Mouse (Mus musculus): ENCODE results near the gene Thop1. TPM values are rescaled to one million over a fixed set of nuclear protein-coding genes. Genes with fewer than 3 reads are reported as not detected.
"Not testable (repeated sequence)": the region's sequence is repeated elsewhere in the genome, so short reads cannot be mapped to it uniquely, and the experiment has no call there.

Thop1 gene
- polyA plus RNA-seq, 1 experiment from 2014 or later, result 38.9 TPM

DNA sequence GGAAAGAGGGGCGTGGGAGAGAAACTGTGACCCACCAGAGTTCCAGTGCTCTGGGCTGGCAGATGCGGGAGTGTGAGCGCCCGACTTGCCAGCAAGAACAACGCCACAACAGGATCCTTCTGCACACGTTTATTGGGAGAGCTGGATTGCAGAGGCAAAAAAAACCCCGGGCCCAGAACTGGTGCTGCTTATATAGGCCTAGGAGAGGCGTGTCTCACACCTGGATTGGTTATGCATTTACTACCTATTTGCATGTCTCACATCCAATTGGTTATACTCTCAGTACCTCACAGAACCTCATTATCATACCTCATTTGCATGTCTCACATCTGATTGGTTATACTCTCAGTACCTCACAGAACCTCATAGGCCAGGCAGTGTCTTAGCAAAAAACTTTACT, 5.3 kb upstream of the Thop1 start:
- not testable (repeated sequence) for H3K9ac ChIP-seq (ENCODE audit: low read length)

DNA sequence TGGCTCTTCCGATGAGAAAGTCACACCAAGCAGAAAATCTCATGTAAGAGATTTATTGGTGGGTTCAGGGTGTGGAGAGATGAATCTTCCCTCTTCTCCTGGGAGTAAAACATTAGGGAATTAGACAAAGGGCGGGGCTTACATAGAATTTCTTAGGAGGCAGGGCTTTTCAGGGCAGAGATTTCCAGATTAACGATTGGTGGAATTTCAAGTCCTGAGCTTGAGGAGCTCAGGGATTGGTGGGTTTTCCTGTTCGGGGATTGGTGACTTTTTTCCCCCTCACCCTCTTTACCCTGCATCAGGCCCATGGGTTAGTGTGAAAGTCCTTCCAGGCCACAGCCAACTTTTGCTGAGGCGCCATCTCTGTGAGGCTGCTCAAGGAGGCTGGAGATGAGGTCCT, 1.1 kb upstream of the Thop1 start:
- DNase-seq (ENCODE audit: low spot score) (no peak), ATAC-seq (no peak)
- no peak overlapping the region; the same call in 1 of the 2 replicates for H3K27ac ChIP-seq (ENCODE audit: low read depth, low read length)
- H3K4me2 ChIP-seq (ENCODE audit: low read length), result no peak overlapping the region
- H3K4me3 ChIP-seq (ENCODE audit: low read depth, low read length), result no peak overlapping the region
- H3K36me3 ChIP-seq (ENCODE audit: control insufficient read depth, insufficient read depth, low read length), result peaks cover 12% of the 10 kb centered on the region
- WGBS, result 75% methylated on average over 5 of the region's 5 CpGs
- no peaks in the 10 kb centered on the region for H3K9me3 ChIP-seq (replicated peaks; ENCODE audit: control insufficient read depth, low read length)
- peaks cover 15% of the 10 kb centered on the region for H3K4me1 ChIP-seq (ENCODE audit: control insufficient read depth, insufficient read depth, low read length)
- no peaks in the 10 kb centered on the region for H3K27me3 ChIP-seq (replicated peaks; ENCODE audit: control insufficient read depth, insufficient read depth, low read length)
- no peak overlapping the region for H3K9ac ChIP-seq (ENCODE audit: low read length)

More for the DNA sequence above, 5.3 kb upstream of the Thop1 start:
- not testable (repeated sequence) for H3K4me3 ChIP-seq (ENCODE audit: low read depth, low read length); ATAC-seq; DNase-seq (ENCODE audit: low spot score); H3K4me2 ChIP-seq (ENCODE audit: low read length); H3K27me3 ChIP-seq (replicated peaks; ENCODE audit: control insufficient read depth, insufficient read depth, low read length); H3K36me3 ChIP-seq (ENCODE audit: control insufficient read depth, insufficient read depth, low read length); H3K27ac ChIP-seq (ENCODE audit: low read depth, low read length); H3K4me1 ChIP-seq (ENCODE audit: control insufficient read depth, insufficient read depth, low read length); H3K9me3 ChIP-seq (replicated peaks; ENCODE audit: control insufficient read depth, low read length)
- 92% methylated on average over 8 of the region's 8 CpGs for WGBS

DNA sequence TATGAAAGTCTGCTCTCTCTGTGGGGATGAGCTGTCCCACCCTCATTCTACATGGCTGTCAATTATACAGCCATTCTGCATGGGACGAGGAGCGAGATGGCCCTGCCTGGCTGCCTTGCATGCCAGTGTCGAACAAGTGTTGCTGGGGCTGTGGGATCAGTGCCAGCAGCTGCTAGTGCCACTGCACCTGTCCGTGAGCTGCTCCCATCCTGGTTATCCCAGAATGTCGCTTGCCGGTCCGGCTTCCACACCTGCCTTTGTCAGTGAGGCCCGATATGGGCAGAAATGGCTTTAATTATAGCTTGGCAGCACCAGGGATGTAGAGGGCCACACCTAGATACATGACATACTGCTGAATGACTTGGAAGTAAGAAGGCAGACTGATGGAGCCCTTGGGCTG, 2.5 kb downstream of the Thop1 start:
- Histone ChIP-seq H3K27ac (ENCODE audit: low read depth, low read length) (no peak overlapping the region), H3K9me3 (replicated peaks; ENCODE audit: control insufficient read depth, low read length) (no peaks in the 10 kb centered on the region), H3K9ac (ENCODE audit: low read length) (no peak overlapping the region), H3K4me1 (ENCODE audit: control insufficient read depth, insufficient read depth, low read length) (peaks cover 15% of the 10 kb centered on the region), H3K27me3 (replicated peaks; ENCODE audit: control insufficient read depth, insufficient read depth, low read length) (no peaks in the 10 kb centered on the region), H3K4me2 (ENCODE audit: low read length) (no peak overlapping the region), H3K4me3 (ENCODE audit: low read depth, low read length) (no peak overlapping the region), H3K36me3 (ENCODE audit: control insufficient read depth, insufficient read depth, low read length) (peaks cover 40% of the 10 kb centered on the region)
- DNase-seq (ENCODE audit: low spot score) (no peak), ATAC-seq (no peak)
- 92% methylated on average over 8 of the region's 8 CpGs for WGBS

DNA sequence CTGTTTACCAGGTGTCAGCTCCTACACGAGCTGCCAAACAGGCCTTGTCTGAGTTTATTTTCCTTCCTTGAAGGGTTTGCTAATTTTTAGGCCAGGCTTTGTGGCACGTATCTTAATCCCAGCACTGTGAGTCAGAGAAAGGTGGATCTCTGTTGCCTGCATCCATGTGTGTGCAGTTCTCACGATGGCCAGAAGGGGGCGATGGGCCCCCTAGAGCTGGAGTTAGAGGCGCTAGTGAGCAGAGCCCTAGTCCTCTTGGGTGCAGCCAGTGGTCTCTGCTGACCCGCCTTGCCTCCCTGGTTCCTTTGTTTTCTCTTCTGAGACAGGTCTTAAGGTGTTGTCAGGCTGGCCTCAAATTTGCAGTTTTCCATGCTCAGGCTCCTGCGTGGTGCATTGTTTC, 3.6 kb downstream of the Thop1 start:
- no peak overlapping the region for H3K9ac ChIP-seq (ENCODE audit: low read length)
- H3K27ac ChIP-seq (ENCODE audit: low read depth, low read length), result no peak overlapping the region
- DNase-seq (ENCODE audit: low spot score) (no peak), ATAC-seq (no peak)
- WGBS, result 60% methylated on average over 7 of the region's 7 CpGs
- H3K4me3 ChIP-seq (ENCODE audit: low read depth, low read length), result no peak overlapping the region
- peaks cover 15% of the 10 kb centered on the region for H3K4me1 ChIP-seq (ENCODE audit: control insufficient read depth, insufficient read depth, low read length)
- no peak overlapping the region for H3K4me2 ChIP-seq (ENCODE audit: low read length)
- no peaks in the 10 kb centered on the region for H3K27me3 ChIP-seq (replicated peaks; ENCODE audit: control insufficient read depth, insufficient read depth, low read length)
- no peaks in the 10 kb centered on the region for H3K9me3 ChIP-seq (replicated peaks; ENCODE audit: control insufficient read depth, low read length)
- H3K36me3 ChIP-seq (ENCODE audit: control insufficient read depth, insufficient read depth, low read length), result peaks cover 51% of the 10 kb centered on the region

DNA sequence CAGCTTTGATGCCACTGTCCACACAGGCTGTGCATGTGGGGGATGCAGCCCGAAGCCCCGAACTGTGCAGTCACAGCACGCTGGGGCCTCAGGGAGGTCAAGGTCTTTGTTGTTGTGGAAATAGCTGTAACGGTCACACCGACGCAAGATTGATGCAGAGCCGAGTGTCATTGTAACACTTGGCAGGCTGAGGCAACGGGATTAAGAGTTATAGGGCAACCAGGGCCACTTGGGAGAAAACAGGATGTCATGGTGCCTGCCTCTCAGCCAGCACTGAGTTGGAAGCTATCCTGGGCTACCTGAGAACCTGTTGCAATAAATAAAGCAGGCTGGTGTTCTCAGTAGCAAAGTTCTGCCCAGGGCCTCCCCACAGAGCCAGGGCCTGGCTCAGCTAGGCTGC, 5.9 kb downstream of the Thop1 start:
- Histone ChIP-seq H3K36me3 (ENCODE audit: control insufficient read depth, insufficient read depth, low read length) (peaks cover 74% of the 10 kb centered on the region), H3K9ac (ENCODE audit: low read length) (no peak overlapping the region), H3K27me3 (replicated peaks; ENCODE audit: control insufficient read depth, insufficient read depth, low read length) (no peaks in the 10 kb centered on the region), H3K4me3 (ENCODE audit: low read depth, low read length) (no peak overlapping the region), H3K9me3 (replicated peaks; ENCODE audit: control insufficient read depth, low read length) (no peaks in the 10 kb centered on the region), H3K4me2 (ENCODE audit: low read length) (no peak overlapping the region), H3K27ac (ENCODE audit: low read depth, low read length) (no peak overlapping the region), H3K4me1 (ENCODE audit: control insufficient read depth, insufficient read depth, low read length) (peaks cover 4% of the 10 kb centered on the region)
- DNase-seq (ENCODE audit: low spot score) (no peak), ATAC-seq (no peak)
- WGBS, result 86% methylated on average over 8 of the region's 8 CpGs

DNA sequence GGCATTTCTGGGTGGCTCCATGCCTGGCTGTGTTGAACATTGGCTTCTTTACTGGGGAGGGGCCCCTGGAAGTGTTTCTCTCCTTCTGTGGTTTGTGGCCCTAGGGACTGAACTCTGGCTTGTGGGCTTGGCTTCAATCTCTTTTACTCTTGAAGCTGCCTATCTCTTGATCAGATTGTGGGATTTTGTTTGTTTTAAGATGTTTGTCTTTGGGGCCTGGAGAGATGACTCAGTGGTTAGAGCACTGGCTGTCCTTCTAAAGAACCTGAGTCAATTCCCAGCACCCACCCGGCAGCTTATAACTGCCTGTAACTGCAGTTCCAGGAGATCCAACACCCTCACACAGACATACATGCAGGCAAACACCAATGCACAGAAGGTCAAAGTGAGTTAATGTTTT, 6.5 kb downstream of the Thop1 start:
- Histone ChIP-seq H3K9ac (ENCODE audit: low read length) (no peak overlapping the region), H3K27me3 (replicated peaks; ENCODE audit: control insufficient read depth, insufficient read depth, low read length) (no peaks in the 10 kb centered on the region), H3K4me1 (ENCODE audit: control insufficient read depth, insufficient read depth, low read length) (no peaks in the 10 kb centered on the region), H3K4me2 (ENCODE audit: low read length) (no peak overlapping the region), H3K36me3 (ENCODE audit: control insufficient read depth, insufficient read depth, low read length) (peaks cover 80% of the 10 kb centered on the region), H3K27ac (ENCODE audit: low read depth, low read length) (no peak overlapping the region), H3K4me3 (ENCODE audit: low read depth, low read length) (no peak overlapping the region), H3K9me3 (replicated peaks; ENCODE audit: control insufficient read depth, low read length) (no peaks in the 10 kb centered on the region)
- no peak for ATAC-seq
- DNase-seq (ENCODE audit: low spot score), result no peak
- 93% methylated on average over 1 of the region's 1 CpGs for WGBS

DNA sequence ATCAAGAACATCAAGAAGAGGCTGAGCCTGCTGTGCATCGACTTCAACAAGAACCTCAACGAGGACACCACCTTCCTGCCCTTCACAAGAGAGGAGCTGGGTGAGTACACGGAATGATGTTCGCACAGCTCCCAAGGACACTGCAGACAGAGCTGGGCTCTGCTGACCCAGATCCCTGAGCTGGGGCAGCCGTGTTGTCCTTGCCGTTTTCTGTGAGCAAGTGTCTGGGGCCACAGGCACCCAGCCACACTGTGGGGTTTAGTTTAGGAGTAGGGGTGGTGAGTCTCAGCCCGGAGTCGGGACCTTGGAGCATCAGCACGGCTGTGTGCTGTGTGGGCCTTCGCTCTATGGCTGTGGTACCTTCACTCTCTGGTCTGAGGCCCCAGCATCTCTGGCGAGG, 8.1 kb downstream of the Thop1 start:
- no peaks in the 10 kb centered on the region for H3K4me1 ChIP-seq (ENCODE audit: control insufficient read depth, insufficient read depth, low read length)
- no peak overlapping the region for H3K4me3 ChIP-seq (ENCODE audit: low read depth, low read length)
- DNase-seq (ENCODE audit: low spot score) (no peak), ATAC-seq (no peak)
- H3K36me3 ChIP-seq (ENCODE audit: control insufficient read depth, insufficient read depth, low read length), result peaks cover 85% of the 10 kb centered on the region
- no peak overlapping the region for H3K4me2 ChIP-seq (ENCODE audit: low read length)
- no peaks in the 10 kb centered on the region for H3K27me3 ChIP-seq (replicated peaks; ENCODE audit: control insufficient read depth, insufficient read depth, low read length)
- no peaks in the 10 kb centered on the region for H3K9me3 ChIP-seq (replicated peaks; ENCODE audit: control insufficient read depth, low read length)
- WGBS, result 92% methylated on average over 11 of the region's 11 CpGs
- no peak overlapping the region for H3K27ac ChIP-seq (ENCODE audit: low read depth, low read length)
- no peak overlapping the region for H3K9ac ChIP-seq (ENCODE audit: low read length)

DNA sequence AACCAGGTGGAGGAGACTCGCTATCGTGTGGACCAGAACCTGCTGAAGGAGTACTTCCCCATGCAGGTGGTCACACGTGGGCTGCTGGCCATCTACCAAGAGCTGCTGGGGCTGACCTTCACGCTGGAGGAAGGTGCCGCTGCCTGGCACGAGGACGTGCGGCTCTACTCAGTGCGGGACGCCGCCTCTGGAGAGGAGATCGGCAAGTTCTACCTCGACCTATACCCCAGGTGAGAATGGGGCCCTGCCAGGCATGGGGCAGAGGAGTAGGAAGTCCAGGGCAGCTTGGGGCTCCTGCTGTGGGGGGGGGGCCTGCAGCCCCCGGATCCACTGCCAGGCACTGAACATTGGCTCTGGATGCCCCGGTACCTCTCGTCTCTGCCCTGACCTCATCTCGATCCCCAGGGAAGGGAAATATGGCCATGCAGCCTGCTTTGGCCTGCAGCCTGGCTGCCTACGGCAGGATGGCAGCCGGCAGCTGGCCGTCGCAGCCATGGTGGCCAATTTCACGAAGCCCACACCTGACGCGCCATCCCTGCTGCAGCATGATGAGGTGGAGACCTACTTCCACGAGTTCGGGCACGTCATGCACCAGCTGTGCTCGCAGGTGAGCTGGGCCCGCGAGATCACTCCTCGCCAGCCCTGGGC, 10.3 kb downstream of the Thop1 start:
- ATAC-seq, result no peak
- no peak overlapping the region for H3K9ac ChIP-seq (ENCODE audit: low read length)
- no peak overlapping the region for H3K4me2 ChIP-seq (ENCODE audit: low read length)
- H3K9me3 ChIP-seq (replicated peaks; ENCODE audit: control insufficient read depth, low read length), result no peaks in the 10 kb centered on the region
- no peaks in the 10 kb centered on the region for H3K4me1 ChIP-seq (ENCODE audit: control insufficient read depth, insufficient read depth, low read length)
- no peak for DNase-seq (ENCODE audit: low spot score)
- WGBS, result 93% methylated on average over 31 of the region's 31 CpGs
- no peak overlapping the region for H3K4me3 ChIP-seq (ENCODE audit: low read depth, low read length)
- H3K27ac ChIP-seq (ENCODE audit: low read depth, low read length), result no peak overlapping the region
- peaks cover 68% of the 10 kb centered on the region for H3K36me3 ChIP-seq (ENCODE audit: control insufficient read depth, insufficient read depth, low read length)
- H3K27me3 ChIP-seq (replicated peaks; ENCODE audit: control insufficient read depth, insufficient read depth, low read length), result no peaks in the 10 kb centered on the region

DNA sequence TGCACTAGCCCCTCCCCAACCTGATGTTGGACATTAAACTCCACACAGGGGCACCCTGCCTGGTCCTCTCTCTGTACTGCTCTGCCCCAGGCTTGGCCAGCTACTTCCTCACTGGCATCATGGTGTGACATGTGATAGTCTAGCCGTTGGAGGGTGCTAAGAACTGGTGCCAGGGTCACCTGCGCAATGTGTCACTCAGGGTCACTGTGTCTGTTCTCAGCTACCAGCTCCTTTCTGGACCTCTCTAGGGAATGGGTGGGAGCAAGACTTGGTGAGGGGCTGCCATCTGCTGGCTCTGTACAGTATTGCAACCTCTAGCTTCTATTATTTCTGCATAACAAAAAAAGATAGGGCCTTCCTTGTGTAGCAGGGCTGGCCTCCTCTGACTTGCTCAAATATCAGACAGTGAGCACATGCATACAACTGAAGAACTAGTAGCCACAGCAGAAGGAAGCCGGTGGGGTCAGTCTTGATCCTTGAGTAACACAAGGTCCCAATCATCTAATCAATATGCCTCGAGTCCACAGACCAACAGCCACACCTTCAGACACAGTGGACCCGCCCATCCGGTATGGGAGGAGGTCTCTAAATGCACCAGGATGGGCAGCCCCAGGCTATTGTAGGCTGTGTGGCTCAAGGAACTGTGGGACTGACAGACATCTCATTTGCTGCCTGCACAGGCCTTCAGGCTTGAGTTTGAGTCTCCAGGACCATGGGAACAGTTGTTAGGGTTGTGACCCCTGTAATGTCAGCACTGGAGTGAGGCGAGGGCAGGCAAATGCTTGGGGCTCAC, 12.5 kb downstream of the Thop1 start:
- WGBS, result 82% methylated on average over 7 of the region's 7 CpGs
- no peak overlapping the region for H3K27ac ChIP-seq (ENCODE audit: low read depth, low read length)
- no peak overlapping the region for H3K9ac ChIP-seq (ENCODE audit: low read length)
- H3K36me3 ChIP-seq (ENCODE audit: control insufficient read depth, insufficient read depth, low read length), result peaks cover 54% of the 10 kb centered on the region
- no peak overlapping the region for H3K4me2 ChIP-seq (ENCODE audit: low read length)
- no peak overlapping the region for H3K4me3 ChIP-seq (ENCODE audit: low read depth, low read length)
- no peaks in the 10 kb centered on the region for H3K27me3 ChIP-seq (replicated peaks; ENCODE audit: control insufficient read depth, insufficient read depth, low read length)
- no peaks in the 10 kb centered on the region for H3K9me3 ChIP-seq (replicated peaks; ENCODE audit: control insufficient read depth, low read length)
- ATAC-seq (peak; percentile 67), DNase-seq (ENCODE audit: low spot score) (peak; percentile 79)
- no peaks in the 10 kb centered on the region for H3K4me1 ChIP-seq (ENCODE audit: control insufficient read depth, insufficient read depth, low read length)
